In genomic region chr7:130630956-130631355, GRCm38 (mm10) we compare ENCODE assay signal across 20 mouse cellular contexts. TPM values are rescaled to one million over a fixed set of nuclear protein-coding genes. Genes with fewer than 3 reads are reported as not detected.
A peak's percentile ranks its signal among the peaks of the same experiment; 100 is the strongest.
DNase-seq lines count a peak whose midpoint lies in the region; ATAC-seq and TF ChIP-seq lines count a peak whose summit lies in the region.
"Had no signal": no experiment of that assay in that cellular context is flagged by ENCODE, and none has a peak within 500 bp of the region (broad histone marks: within the 10 kb centered on the region; RNA-seq: fewer than 3 reads in every experiment).

No protein-coding gene starts in this region.

- ATAC-seq in hindbrain, postnatal 0 days, result no peak
- no peak for ATAC-seq in kidney, embryonic 15.5 days (replicated peaks; ENCODE audit: low FRiP score)
- ATAC-seq: forebrain, embryonic 15.5 days; intestine, postnatal 0 days had no signal

- no peaks in the 10 kb centered on the region for H3K36me3 ChIP-seq in hindbrain, embryonic 10.5 days
- no peaks in the 10 kb centered on the region for H3K36me3 ChIP-seq in hindbrain, postnatal 0 days (ENCODE audit: insufficient read depth, low read length)
- no peaks in the 10 kb centered on the region for H3K36me3 ChIP-seq in kidney, embryonic 15.5 days
- H3K36me3 ChIP-seq: embryonic facial prominence, embryonic 10.5 days; embryonic facial prominence, embryonic 13.5 days; forebrain, embryonic 12.5 days; forebrain, embryonic 15.5 days; heart, embryonic 12.5 days; heart, embryonic 15.5 days had no signal

- H3K4me1 ChIP-seq in hindbrain, embryonic 10.5 days (replicated peaks), result peaks cover 25% of the 10 kb centered on the region
- no peaks in the 10 kb centered on the region for H3K4me1 ChIP-seq in hindbrain, postnatal 0 days (ENCODE audit: insufficient read depth, low read length)
- H3K4me1 ChIP-seq in kidney, embryonic 15.5 days, result peaks cover 30% of the 10 kb centered on the region
- H3K4me1 ChIP-seq: forebrain, embryonic 15.5 days had no signal

- no peak overlapping the region for H3K4me2 ChIP-seq in hindbrain, postnatal 0 days (ENCODE audit: low read depth, low read length)
- H3K4me2 ChIP-seq in kidney, embryonic 15.5 days, result no peak overlapping the region
- H3K4me2 ChIP-seq: embryonic facial prominence, embryonic 13.5 days; forebrain, embryonic 12.5 days; forebrain, embryonic 15.5 days; heart, embryonic 12.5 days; hindbrain, embryonic 14.5 days had no signal

- DNase-seq in cerebellum, postnatal 10 days, result peak; percentile 32 to 35
- no peak for DNase-seq in cerebellum, adult 9-10 months
- peak; percentile 55 for DNase-seq in gastrocnemius, adult 18-20 months (ENCODE audit: low spot score)
- no peak for DNase-seq in gastrocnemius, adult 8-10 months (ENCODE audit: low spot score in 2 of 2)
- DNase-seq in hindbrain, embryonic 10.5 days (ENCODE audit: low spot score), result no peak
- no peak for DNase-seq in hindbrain, postnatal 0 days (ENCODE audit: low spot score)
- DNase-seq in kidney, postnatal 10 days, result no peak
- DNase-seq: adrenal gland, adult 8-10 months; cerebellum, adult 11-12 months; gastrocnemius, postnatal 36 days had no signal

- 0 out of 2 replicates have a peak, but pooled peaks cover 6% of the 10 kb centered on the region for H3K27me3 ChIP-seq in hindbrain, embryonic 10.5 days (ENCODE audit: insufficient read depth, poor library complexity, severe bottlenecking)
- H3K27me3 ChIP-seq in hindbrain, postnatal 0 days (ENCODE audit: insufficient read depth, low read length), result no peaks in the 10 kb centered on the region
- H3K27me3 ChIP-seq in kidney, embryonic 15.5 days, result no peaks in the 10 kb centered on the region
- H3K27me3 ChIP-seq: embryonic facial prominence, embryonic 13.5 days; forebrain, embryonic 15.5 days; heart, embryonic 12.5 days; heart, embryonic 15.5 days had no signal

- no peak overlapping the region for H3K9ac ChIP-seq in hindbrain, postnatal 0 days (replicated peaks; ENCODE audit: low read length)
- no peak overlapping the region for H3K9ac ChIP-seq in kidney, embryonic 15.5 days
- H3K9ac ChIP-seq: embryonic facial prominence, embryonic 13.5 days; forebrain, embryonic 12.5 days; forebrain, embryonic 15.5 days; heart, embryonic 12.5 days; heart, embryonic 15.5 days; hindbrain, embryonic 14.5 days had no signal

- 91% methylated on average over 3 of the region's 3 CpGs for WGBS in hindbrain, embryonic 10.5 days
- WGBS in hindbrain, postnatal 0 days, result 88% methylated on average over 3 of the region's 3 CpGs
- 89% methylated on average over 3 of the region's 3 CpGs for WGBS in kidney, embryonic 15.5 days

- no peak overlapping the region for H3K4me3 ChIP-seq in hindbrain, embryonic 10.5 days
- H3K4me3 ChIP-seq in hindbrain, postnatal 0 days (ENCODE audit: low read length), result no peak overlapping the region
- H3K4me3 ChIP-seq in kidney, embryonic 15.5 days (replicated peaks), result no peak overlapping the region
- H3K4me3 ChIP-seq: embryonic facial prominence, embryonic 10.5 days; embryonic facial prominence, embryonic 13.5 days; erythroblast, embryonic 14.5 days; forebrain, embryonic 12.5 days; forebrain, embryonic 15.5 days; heart, embryonic 12.5 days; heart, embryonic 15.5 days had no signal

- H3K9me3 ChIP-seq in hindbrain, embryonic 10.5 days, result no peaks in the 10 kb centered on the region
- H3K9me3 ChIP-seq in hindbrain, postnatal 0 days (ENCODE audit: low read length), result no peaks in the 10 kb centered on the region
- H3K9me3 ChIP-seq in kidney, embryonic 15.5 days (replicated peaks), result no peaks in the 10 kb centered on the region
- H3K9me3 ChIP-seq: embryonic facial prominence, embryonic 10.5 days; embryonic facial prominence, embryonic 13.5 days; forebrain, embryonic 12.5 days; forebrain, embryonic 15.5 days; heart, embryonic 12.5 days; heart, embryonic 15.5 days had no signal

- H3K27ac ChIP-seq in hindbrain, embryonic 10.5 days, result peak overlapping the region; percentile 64; the same call in 1 of the 2 replicates
- no peak overlapping the region for H3K27ac ChIP-seq in hindbrain, postnatal 0 days
- 0 out of 2 replicates have a peak overlapping the region, but pooled peaks have one; percentile 33 for H3K27ac ChIP-seq in kidney, embryonic 15.5 days
- H3K27ac ChIP-seq: embryonic facial prominence, embryonic 10.5 days; forebrain, embryonic 12.5 days; forebrain, embryonic 15.5 days; hindbrain, embryonic 14.5 days had no signal

- TF ChIP-seq CTCF in hindbrain, postnatal 0 days (IDR thresholded peaks at IDR 0.05; ENCODE audit: low read depth), result no peak

RNA-seq across cellular contexts. Expression of gene Tacc2, which starts 53.7 kb away (rescaled TPM):
- total RNA-seq in gastrocnemius, adult 18-20 months (2021), result 100 to 1,000 TPM; 414 to 460 TPM
- total RNA-seq in gastrocnemius, adult 8-10 months (2022), result 100 to 1,000 TPM; 458 to 672 (median 534) TPM
- polyA plus RNA-seq in hindbrain, embryonic 10.5 days (2016; fragmentation: Nextera tagmentation; extraction: Ambion mirVana), result 44.8 and 50.8 TPM in 2 replicates
- total RNA-seq in hindbrain, postnatal 0 days (2014; rRNA removed), result 37.9 and 38.4 TPM in 2 replicates
- polyA plus RNA-seq in hindbrain, postnatal 0 days (2015; fragmentation: Nextera tagmentation; extraction: Ambion mirVana), result 46.0 and 51.8 TPM in 2 replicates
- polyA plus RNA-seq in kidney, embryonic 15.5 days (2015; fragmentation: Nextera tagmentation; extraction: Ambion mirVana), result 31.4 and 35.9 TPM in 2 replicates

RNA-seq across cellular contexts. Expression of gene Nsmce4a, which starts 58.0 kb away (rescaled TPM):
- 10 to 100 TPM; 28.4 to 29.0 TPM for total RNA-seq in gastrocnemius, adult 18-20 months (2021)
- total RNA-seq in gastrocnemius, adult 8-10 months (2022), result 10 to 100 TPM; 29.8 to 34.9 (median 31.1) TPM
- 183 and 186 TPM in 2 replicates for polyA plus RNA-seq in hindbrain, embryonic 10.5 days (2016; fragmentation: Nextera tagmentation; extraction: Ambion mirVana)
- total RNA-seq in hindbrain, postnatal 0 days (2014; rRNA removed), result 32.2 and 42.0 TPM in 2 replicates
- 82.3 and 91.3 TPM in 2 replicates for polyA plus RNA-seq in hindbrain, postnatal 0 days (2015; fragmentation: Nextera tagmentation; extraction: Ambion mirVana)
- polyA plus RNA-seq in kidney, embryonic 15.5 days (2015; fragmentation: Nextera tagmentation; extraction: Ambion mirVana), result 170 TPM in 2 replicates

Comparison
In these comparisons a context has a peak if more than half of its experiments do, and no peak if none do; other contexts are left out.
1. DNase-seq: peak in cerebellum, postnatal 10 days (2 of 2) and gastrocnemius, adult 18-20 months (single experiment); none in cerebellum, adult 9-10 months (single experiment), gastrocnemius, adult 8-10 months (0 of 2), hindbrain, embryonic 10.5 days (single experiment), hindbrain, postnatal 0 days (single experiment) and kidney, postnatal 10 days (single experiment).
2. RNA of gene Tacc2, which starts 53.7 kb away (total RNA-seq): 458 to 672 TPM in gastrocnemius, adult 8-10 months and 414 to 460 TPM in gastrocnemius, adult 18-20 months; 37.9 to 38.4 TPM in hindbrain, postnatal 0 days; every median in the first group is over 10 times any median in the second.